Mouse (Mus musculus): ENCODE measurements around the gene Acoxl. TPM values are rescaled to one million over a fixed set of nuclear protein-coding genes. Genes with fewer than 3 reads are reported as not detected.

The Acoxl gene
- total RNA-seq, 1 experiment from 2014 or later = 0.23 TPM

DNA sequence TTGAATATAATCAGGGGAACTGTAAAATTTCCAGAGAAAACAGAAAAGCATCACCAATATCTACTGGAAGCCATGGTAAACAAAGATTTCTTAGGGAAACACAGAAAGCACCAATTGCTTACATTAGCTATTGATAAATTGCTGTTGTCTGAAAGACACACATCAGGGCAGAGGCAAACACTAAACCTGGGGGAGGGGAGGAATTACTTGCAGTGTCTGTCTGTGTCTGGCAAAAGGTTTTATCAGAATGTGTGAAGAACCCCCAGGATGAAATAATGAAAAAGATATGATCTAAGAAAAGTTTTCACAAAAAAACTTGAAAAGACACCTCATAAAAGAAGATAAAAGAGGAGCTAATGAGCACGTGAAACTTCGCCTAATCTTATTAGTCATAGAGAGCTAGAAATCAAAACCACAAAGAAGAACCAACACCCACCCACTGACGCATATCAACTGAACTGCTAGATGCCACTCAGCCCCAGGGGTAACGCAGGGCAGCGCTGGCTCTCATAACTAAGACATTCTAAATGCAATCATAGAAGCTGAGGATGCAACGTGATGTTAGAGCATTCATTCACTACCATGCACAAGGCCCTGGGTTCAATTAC lies 222.1 kb downstream of the Acoxl start:
- peak; percentile 31; the same call in 1 of the 2 replicates for ATAC-seq (ENCODE audit: extremely low read depth, insufficient number of reproducible peaks, low FRiP score, poor library complexity, severe bottlenecking)

GRCm38 (mm10) chr2:128061491-128061890 lies 222.8 kb downstream of the Acoxl start:
- ATAC-seq (ENCODE audit: extremely low read depth, insufficient number of reproducible peaks, low FRiP score, poor library complexity, severe bottlenecking) = no peak

DNA sequence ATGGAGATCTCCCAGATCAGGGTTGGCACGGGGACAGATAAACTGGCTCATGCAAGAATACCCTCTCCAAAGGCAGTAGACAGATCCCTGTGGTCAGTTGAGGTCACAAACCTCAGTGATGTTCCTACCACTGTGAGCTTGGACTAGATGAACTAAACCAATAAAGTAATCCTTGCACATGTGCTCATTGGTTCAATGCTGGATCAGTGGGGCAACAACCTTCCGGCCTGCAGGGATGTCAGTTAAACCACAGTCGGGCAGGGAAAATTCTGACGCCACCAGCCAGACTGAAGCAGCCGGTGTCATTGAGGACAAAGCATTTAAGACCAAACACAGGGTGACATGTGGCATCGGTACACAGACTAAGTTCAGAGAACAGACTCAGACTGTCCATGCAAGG lies 224.1 kb downstream of the Acoxl start:
- no peak for ATAC-seq (ENCODE audit: extremely low read depth, insufficient number of reproducible peaks, low FRiP score, poor library complexity, severe bottlenecking)

DNA sequence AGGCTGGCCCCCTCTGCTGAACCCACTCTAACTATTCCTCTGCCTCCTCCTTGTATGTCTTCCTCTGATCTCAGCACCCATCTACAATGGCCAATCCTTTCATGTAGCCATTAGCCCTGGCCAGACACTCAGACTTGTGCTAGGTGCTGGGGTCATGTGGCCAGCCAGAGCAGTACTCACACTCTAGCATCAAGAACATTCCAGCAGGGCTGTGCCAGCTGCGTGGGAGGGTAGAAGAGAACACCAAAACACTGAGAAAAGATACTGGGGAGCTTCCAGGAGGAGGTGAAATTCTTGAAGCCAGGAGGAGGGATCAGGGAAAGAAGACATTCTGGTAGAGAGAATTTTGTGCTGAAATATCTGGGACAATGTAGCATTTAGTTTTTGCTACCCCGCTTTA lies 226.3 kb downstream of the Acoxl start:
- no peak for ATAC-seq (ENCODE audit: extremely low read depth, insufficient number of reproducible peaks, low FRiP score, poor library complexity, severe bottlenecking)

GRCm38 (mm10) chr2:128065576-128065975 lies 226.9 kb downstream of the Acoxl start:
- ATAC-seq (ENCODE audit: extremely low read depth, insufficient number of reproducible peaks, low FRiP score, poor library complexity, severe bottlenecking) = peak; percentile 75

DNA sequence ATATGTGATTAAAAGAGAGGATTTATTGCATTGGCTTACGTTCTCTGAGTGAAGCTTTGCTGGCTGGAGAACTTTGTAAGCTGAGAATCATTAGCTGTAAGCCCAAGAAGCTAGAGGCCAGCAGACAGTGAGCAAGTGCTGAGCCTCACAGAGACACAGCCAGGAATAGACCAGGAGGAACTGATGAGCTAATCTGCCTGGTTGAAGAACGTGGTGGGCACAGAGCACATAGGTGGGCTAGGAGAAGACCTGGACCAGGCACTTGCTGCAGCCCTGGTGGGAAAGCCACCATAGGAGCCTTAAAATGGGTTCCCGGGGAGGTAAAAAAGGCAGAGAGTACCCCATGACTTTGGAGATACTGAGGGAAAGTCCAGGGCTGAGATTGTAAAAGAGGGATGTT lies 228.5 kb downstream of the Acoxl start:
- no peak for ATAC-seq (ENCODE audit: extremely low read depth, insufficient number of reproducible peaks, low FRiP score, poor library complexity, severe bottlenecking)

GRCm38 (mm10) chr2:128067596-128067995 lies 228.9 kb downstream of the Acoxl start:
- no peak for ATAC-seq (ENCODE audit: extremely low read depth, insufficient number of reproducible peaks, low FRiP score, poor library complexity, severe bottlenecking)

GRCm38 (mm10) chr2:128068176-128068575 lies 229.5 kb downstream of the Acoxl start:
- no peak for ATAC-seq (ENCODE audit: extremely low read depth, insufficient number of reproducible peaks, low FRiP score, poor library complexity, severe bottlenecking)

DNA sequence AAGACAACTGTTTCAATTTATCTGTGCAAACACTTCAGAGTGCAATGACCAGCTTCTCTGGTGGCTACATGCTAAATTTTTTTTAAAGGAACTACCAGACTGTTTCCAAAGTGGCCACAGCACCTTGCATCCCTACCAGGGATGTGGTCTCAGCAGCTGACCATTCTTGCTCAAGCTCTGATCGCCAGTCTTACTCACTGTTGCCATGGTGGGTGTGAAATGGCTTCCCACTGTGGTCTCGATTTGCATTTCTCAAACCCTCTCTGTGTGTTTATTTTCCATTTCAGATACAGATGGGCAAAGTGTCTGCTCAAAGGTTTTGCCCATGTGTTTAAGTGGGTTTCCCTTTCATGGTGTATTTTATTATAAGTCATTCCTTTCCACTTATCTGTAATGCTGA lies 230.3 kb downstream of the Acoxl start:
- ATAC-seq (ENCODE audit: extremely low read depth, insufficient number of reproducible peaks, low FRiP score, poor library complexity, severe bottlenecking) = no peak

DNA sequence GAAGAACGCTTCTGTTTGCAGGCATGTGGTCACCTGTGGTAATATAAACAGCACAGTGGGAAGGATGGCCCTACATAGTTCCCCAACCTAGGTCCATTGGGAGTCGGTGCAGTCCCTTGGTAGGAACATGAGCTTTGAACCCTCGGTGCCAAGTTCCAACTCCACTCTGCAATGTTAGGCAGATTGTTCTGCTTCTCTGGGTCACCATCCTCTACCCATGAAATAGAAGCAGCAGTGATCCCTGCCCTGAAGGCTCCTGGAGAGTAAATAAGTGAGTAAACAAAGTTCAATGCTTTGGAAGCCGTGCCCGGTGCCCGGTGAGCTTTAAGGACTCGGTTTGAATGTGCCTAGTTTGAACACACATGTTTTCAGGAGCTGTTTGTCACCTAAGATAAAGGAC lies 233.1 kb downstream of the Acoxl start:
- ATAC-seq (ENCODE audit: extremely low read depth, insufficient number of reproducible peaks, low FRiP score, poor library complexity, severe bottlenecking) = no peak

GRCm38 (mm10) chr2:128072944-128073343 lies 234.3 kb downstream of the Acoxl start:
- ATAC-seq (ENCODE audit: extremely low read depth, insufficient number of reproducible peaks, low FRiP score, poor library complexity, severe bottlenecking) = no peak

DNA sequence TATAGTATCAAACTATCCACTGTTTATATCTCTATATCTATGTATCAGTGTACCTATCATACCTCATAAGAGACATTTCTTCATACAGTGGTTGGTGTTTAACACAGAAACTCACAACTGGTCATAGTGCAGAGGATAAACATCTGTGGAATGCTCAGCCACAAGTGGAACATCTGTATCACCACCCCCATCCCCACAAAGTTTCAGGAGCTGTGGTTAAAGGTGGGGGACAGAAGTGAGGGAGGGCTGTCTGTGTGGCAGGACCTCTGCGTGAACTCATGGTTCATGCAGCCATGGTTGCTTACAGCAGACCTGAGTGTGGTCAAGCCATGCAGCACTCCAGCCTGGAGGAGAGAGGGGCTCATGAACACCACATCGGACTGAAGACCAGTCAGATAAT lies 234.9 kb downstream of the Acoxl start:
- no peak for ATAC-seq (ENCODE audit: extremely low read depth, insufficient number of reproducible peaks, low FRiP score, poor library complexity, severe bottlenecking)

DNA sequence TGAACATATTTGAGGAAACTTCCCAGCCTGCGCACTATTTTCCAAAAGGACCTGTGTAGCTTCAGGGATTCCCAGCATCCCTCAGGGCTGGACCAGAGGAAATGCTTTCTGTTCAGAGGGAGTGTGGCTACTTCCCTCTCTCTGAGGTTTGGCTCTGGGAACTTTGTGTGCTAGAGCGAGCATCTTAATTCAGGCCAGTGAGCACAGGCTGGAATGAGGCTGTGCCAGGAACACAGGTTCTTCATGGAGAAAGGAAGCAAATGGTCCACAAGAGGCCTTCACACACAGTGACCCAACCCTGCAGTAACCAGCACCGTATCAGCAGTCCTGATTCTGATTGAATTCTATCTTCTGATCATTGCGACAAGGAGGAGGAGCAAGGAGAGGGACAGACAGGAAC lies 238.3 kb downstream of the Acoxl start:
- no peak for ATAC-seq (ENCODE audit: extremely low read depth, insufficient number of reproducible peaks, low FRiP score, poor library complexity, severe bottlenecking)

DNA sequence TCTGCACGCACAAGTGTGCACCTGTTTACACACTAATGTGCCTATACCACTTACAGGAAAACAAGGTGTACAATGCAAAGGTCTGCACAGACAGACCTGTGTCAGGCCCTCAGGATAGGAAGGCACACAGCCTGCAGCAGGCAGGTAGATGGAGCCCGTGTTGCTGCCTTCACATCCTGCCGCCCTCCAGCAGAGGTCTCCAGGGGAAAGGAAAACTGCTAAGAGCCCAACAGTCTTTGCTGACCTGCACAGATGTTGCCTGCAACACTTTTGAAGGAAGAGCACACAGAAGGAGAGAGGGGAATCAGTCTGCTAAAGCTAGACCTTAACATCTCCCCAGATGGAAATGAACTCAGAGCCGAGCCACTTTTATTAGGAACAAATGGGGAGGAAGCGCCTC lies 240.2 kb downstream of the Acoxl start:
- no peak for ATAC-seq (ENCODE audit: extremely low read depth, insufficient number of reproducible peaks, low FRiP score, poor library complexity, severe bottlenecking)

GRCm38 (mm10) chr2:128079316-128079715 lies 240.6 kb downstream of the Acoxl start:
- no peak for ATAC-seq (ENCODE audit: extremely low read depth, insufficient number of reproducible peaks, low FRiP score, poor library complexity, severe bottlenecking)

DNA sequence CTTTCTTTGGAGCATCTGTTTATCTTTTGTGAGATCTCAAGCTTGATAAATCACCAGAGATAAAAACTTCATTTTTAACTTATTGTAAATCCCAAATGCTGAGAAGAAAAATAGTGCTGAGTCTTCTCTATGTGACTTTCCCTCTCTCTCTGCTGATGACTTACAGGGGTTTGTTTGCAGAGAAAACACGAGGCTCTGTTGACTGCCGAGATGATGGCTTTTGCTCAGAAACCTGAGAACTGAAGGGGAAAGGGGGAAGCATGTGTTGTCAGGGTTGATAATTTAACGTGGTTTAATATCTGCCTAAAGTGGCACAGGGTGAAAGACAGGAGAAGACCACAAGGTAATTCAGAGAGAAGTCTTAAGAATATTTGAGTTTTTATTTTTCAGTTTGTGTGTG lies 245.2 kb downstream of the Acoxl start:
- no peak for ATAC-seq (ENCODE audit: extremely low read depth, insufficient number of reproducible peaks, low FRiP score, poor library complexity, severe bottlenecking)

- ATAC-seq (ENCODE audit: extremely low read depth, insufficient number of reproducible peaks, low FRiP score, poor library complexity, severe bottlenecking) = no peak
Observed at GRCm38 (mm10) chr2:128084607-128085006, 245.9 kb downstream of the Acoxl start.

- no peak for ATAC-seq (ENCODE audit: extremely low read depth, insufficient number of reproducible peaks, low FRiP score, poor library complexity, severe bottlenecking)
Observed at GRCm38 (mm10) chr2:128085481-128085880, 246.8 kb downstream of the Acoxl start.

DNA sequence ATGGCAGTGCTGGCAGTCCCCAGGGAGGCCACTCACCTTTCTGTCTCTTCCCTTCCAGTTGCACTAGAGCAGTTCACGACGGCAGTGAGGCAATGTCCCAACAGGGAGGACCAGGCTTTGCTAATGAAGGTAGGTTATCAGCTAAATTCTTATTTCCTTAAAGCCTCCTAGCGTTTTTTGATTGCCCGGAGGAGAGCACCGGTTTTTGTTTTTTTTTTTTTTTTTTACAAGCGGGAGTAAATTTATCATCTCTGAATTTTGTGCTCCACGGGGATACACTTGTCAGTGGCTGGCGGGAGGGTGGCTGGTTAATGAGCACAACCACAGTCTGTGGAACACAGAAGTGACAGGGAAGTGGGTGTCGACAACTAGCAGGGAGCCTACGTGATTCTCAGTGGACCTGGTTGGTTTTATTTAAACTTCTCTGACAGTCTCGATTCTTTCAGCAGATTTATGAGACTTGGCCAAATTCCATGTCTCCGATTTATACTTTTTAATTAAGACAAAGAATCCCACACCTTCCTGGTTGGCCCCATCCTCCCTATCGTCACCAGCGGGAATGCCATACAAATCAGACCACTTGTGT lies 247.7 kb downstream of the Acoxl start:
- no peak for ATAC-seq (ENCODE audit: extremely low read depth, insufficient number of reproducible peaks, low FRiP score, poor library complexity, severe bottlenecking)

DNA sequence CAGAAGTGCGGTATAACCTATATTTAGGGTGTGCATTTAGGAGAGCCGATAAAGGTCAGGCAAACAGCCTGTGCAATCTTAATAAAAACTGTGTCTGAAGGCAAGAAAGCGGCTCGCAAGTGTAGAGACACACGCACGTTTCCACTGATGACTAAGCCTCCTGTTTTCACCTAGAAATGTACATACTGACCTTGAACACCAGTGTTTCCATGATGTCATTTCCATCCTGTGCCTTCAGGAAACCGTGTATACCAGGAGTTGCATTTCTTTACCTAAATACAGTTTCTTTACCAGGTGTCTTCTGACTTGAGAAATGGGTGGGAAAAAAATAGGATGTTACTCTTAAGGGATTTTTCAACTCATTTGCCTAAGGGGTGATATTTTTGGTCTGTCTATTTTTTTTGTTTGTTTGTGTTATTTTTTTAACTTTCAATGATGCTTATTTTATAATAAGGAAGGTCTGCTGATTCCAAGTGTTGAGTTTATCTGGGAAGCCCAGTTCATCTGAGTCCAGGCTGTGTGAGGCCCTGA lies 248.4 kb downstream of the Acoxl start:
- ATAC-seq (ENCODE audit: extremely low read depth, insufficient number of reproducible peaks, low FRiP score, poor library complexity, severe bottlenecking) = no peak
